Mouse (Mus musculus) forebrain, embryonic 12.5 days (tissue): ENCODE results near the gene Rab44. TPM values are rescaled to one million over a fixed set of nuclear protein-coding genes. Genes with fewer than 3 reads are reported as not detected.

Experiments used
- ATAC-seq: fragments of 200-750 bp; cut with Nextera tagmentation; 2 replicates; pipeline ENCODE4 v1.8.0; 2017; ENCODE audit warnings: moderate TSS enrichment; ENCODE audit not compliant: low FRiP score
- H3K27ac ChIP-seq: fragments of 300-500 bp; sonication (generic); 2 replicates; pipeline ENCODE4 v1.5.1; 2016; ENCODE audit warnings: mild to moderate bottlenecking
- H3K27me3 ChIP-seq: fragments of 300-500 bp; sonication (generic); 2 replicates; pipeline ENCODE4 v1.6.1; 2016; ENCODE audit warnings: mild to moderate bottlenecking
- H3K36me3 ChIP-seq: fragments of 300-500 bp; sonication (generic); replicated peaks from 2 replicates; pipeline ENCODE4 v1.6.1; 2016; ENCODE audit warnings: mild to moderate bottlenecking
- H3K4me1 ChIP-seq: fragments of 300-500 bp; sonication (generic); 2 replicates; pipeline ENCODE4 v1.6.1; 2016
- H3K4me2 ChIP-seq: fragments of 300-500 bp; sonication (generic); 2 replicates; pipeline ENCODE4 v1.6.1; 2016; ENCODE audit warnings: mild to moderate bottlenecking, moderate library complexity
- H3K4me3 ChIP-seq: fragments of 300-500 bp; sonication (generic); replicated peaks from 2 replicates; pipeline ENCODE4 v1.5.1; 2016; ENCODE audit warnings: mild to moderate bottlenecking
- H3K9ac ChIP-seq: fragments of 300-500 bp; sonication (generic); 2 replicates; pipeline ENCODE4 v1.6.1; 2016; ENCODE audit warnings: mild to moderate bottlenecking
- H3K9me3 ChIP-seq: fragments of 300-500 bp; sonication (generic); 2 replicates; pipeline ENCODE4 v1.6.1; 2016
- WGBS: fragments of 180-500 bp; shearing (Covaris S2); methylation state at CpG from one replicate; pipeline ENCODE4 v1.1.7; 2016; 5-methylcytosine and 5-hydroxymethylcytosine counted together
- polyA plus RNA-seq: library from polyadenylated mRNA; unstranded; fragments of >200 nt; fragmentation: Nextera tagmentation; extraction: Ambion mirVana; gene quantifications from 2 replicates; pipeline ENCODE4 v1.2.1, GENCODE M21; 2016

Gene Rab44
- polyA plus RNA-seq, 1 experiment from 2014 or later = 0.09 TPM

- H3K36me3 ChIP-seq = no peaks in the 10 kb centered on the region
- no peak overlapping the region for H3K4me3 ChIP-seq
- H3K27ac ChIP-seq = no peak overlapping the region
- 89% methylated on average over 6 of the region's 6 CpGs for WGBS
- H3K4me1 ChIP-seq = peaks cover 5% of the 10 kb centered on the region; the same call in 1 of the 2 replicates
- no peaks in the 10 kb centered on the region; the same call in 1 of the 2 replicates for H3K9me3 ChIP-seq
- H3K9ac ChIP-seq = no peak overlapping the region
- ATAC-seq = no peak
- H3K27me3 ChIP-seq = no peaks in the 10 kb centered on the region
- no peak overlapping the region for H3K4me2 ChIP-seq
These were observed 33.8 kb downstream of the Rab44 start for GRCm38 (mm10) chr17:29147773-29148172.

DNA sequence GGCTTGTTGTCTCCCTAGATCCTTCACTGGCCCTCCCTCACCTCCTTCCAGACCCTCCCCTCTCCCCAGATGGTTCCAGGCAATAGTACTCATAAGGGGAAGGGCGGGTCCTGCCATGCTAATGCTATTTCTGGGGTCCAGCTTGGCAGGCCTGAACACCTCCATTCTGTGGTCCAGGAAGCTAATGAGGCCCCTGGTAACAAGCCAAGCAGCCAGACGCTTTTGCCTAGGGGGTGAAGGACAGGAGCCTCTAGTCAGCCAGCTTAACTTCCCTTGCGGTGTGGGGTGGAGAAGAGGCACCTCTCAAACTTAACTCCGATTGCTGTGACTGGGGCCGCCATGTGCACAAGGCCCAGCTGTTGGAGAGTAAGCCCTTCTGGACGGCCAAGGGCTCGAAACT lies 35.8 kb downstream of the Rab44 start:
- no peak for ATAC-seq
- Histone ChIP-seq H3K27ac (no peak overlapping the region), H3K27me3 (no peaks in the 10 kb centered on the region), H3K4me3 (no peak overlapping the region), H3K36me3 (no peaks in the 10 kb centered on the region), H3K4me2 (no peak overlapping the region), H3K9me3 (no peaks in the 10 kb centered on the region; the same call in 1 of the 2 replicates), H3K4me1 (peaks cover 5% of the 10 kb centered on the region; the same call in 1 of the 2 replicates), H3K9ac (no peak overlapping the region)
- WGBS = 73% methylated on average over 7 of the region's 7 CpGs

DNA sequence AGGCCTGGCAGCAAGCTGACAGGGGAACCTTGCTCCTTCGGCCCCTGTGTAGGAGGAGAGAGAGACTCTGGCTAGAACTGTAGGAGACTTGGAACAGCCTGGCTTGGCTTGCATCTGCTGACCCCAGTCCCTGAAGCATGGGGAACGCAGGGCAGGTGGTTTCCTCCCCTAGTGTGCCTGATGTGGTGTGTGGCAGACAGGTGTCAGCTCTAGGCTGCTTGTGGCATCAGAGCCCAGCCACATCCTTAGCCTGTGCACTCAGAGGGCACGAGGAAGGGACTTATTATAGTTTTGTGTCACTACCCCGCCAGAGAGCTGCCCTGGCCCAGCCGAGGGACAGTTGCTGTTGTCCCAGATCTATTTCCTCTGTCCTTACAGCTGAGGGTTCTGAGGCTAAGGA lies 38.6 kb downstream of the Rab44 start:
- H3K4me2 ChIP-seq = no peak overlapping the region
- no peaks in the 10 kb centered on the region for H3K36me3 ChIP-seq
- no peak overlapping the region for H3K4me3 ChIP-seq
- peaks cover 21% of the 10 kb centered on the region for H3K4me1 ChIP-seq
- H3K9ac ChIP-seq = no peak overlapping the region
- no peak overlapping the region for H3K27ac ChIP-seq
- ATAC-seq = no peak
- 77% methylated on average over 5 of the region's 5 CpGs for WGBS
- H3K27me3 ChIP-seq = no peaks in the 10 kb centered on the region
- H3K9me3 ChIP-seq = no peaks in the 10 kb centered on the region

DNA sequence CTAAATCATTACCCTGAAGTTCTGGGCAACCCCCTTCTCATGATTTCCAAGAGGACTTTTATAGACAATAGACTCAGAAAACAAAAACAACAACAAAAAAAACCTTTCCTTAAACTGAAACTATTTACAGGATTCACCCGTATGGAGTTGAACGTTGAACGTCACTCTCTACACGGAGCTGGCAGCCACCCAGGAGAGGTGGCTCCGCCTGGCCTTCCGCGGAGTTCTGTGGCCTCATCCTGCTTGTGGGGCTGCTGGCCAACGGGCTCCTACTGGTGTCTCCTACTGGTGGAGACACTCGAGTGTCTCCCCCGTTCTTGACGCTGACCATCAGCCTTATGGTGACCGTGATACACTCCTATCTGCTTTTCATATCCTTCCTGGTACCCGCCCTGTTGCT lies 40.3 kb downstream of the Rab44 start:
- Histone ChIP-seq H3K36me3 (no peaks in the 10 kb centered on the region), H3K27me3 (no peaks in the 10 kb centered on the region), H3K4me1 (peaks cover 16% of the 10 kb centered on the region), H3K27ac (no peak overlapping the region), H3K4me2 (no peak overlapping the region), H3K9ac (no peak overlapping the region), H3K9me3 (no peaks in the 10 kb centered on the region), H3K4me3 (no peak overlapping the region)
- WGBS = 87% methylated on average over 13 of the region's 13 CpGs
- no peak for ATAC-seq

DNA sequence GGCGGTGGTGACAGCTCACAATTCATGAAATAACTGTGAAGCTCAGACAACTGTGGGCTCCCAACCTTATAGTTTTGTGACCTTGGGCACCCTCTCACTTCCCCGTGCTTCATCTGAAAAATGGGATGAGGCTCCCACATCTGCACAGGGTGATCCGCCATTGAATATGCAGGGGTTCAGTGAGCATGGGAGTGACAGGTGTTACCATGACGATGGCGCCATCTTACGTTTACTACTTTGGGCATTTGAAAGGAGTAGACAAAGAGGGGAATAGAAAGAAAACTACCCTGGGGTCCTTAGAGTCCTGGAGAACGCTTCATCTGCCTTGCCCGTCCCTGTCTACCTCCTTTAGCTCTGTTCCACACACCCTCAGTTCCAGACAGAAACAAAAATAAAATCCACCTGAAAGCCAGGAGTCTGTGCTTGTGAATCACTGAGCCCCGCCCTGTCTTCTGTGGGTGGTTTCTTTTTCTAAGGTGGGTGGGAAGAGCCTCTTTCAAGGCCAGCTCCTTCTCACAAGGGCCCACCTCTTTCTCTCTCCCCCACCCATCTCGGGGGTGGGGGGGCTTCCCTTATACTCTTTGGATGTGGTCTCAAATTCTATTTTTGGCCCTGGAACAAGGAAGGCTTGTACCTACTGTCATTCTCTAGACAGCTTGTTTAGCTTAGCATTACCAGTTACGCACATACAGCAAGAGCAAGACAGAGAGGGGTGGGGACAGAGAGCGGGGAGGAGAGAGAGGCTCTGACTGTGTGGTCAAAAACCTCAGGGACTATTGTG lies 41.6 kb downstream of the Rab44 start:
- 60% methylated on average over 12 of the region's 12 CpGs for WGBS
- Histone ChIP-seq H3K4me2 (no peak overlapping the region), H3K4me1 (peaks cover 16% of the 10 kb centered on the region), H3K36me3 (no peaks in the 10 kb centered on the region), H3K27ac (no peak overlapping the region), H3K4me3 (no peak overlapping the region), H3K9ac (no peak overlapping the region), H3K9me3 (no peaks in the 10 kb centered on the region), H3K27me3 (no peaks in the 10 kb centered on the region)
- no peak for ATAC-seq

DNA sequence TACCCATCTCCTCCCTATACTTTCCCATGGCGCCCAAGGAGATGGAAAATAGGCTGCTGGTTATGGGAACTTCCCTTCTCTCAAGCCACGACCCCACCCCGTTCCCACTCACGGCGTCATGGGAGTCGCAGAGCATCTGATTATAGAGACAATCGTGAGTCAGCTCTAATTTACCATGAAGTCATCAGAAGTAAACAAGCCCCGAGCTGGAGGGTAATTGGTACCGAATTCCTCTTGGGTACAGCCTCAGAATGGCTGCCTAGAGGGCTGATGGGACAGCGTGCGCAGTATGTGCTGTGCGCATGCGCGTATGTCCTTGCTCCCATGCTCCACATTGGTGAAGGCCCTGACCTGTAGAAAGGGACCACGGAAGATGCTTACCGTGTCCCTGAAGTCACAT lies 42.5 kb downstream of the Rab44 start:
- H3K27ac ChIP-seq = 0 out of 2 replicates have a peak overlapping the region, but pooled peaks have one; percentile 5
- peaks cover 16% of the 10 kb centered on the region for H3K4me1 ChIP-seq
- no peak for ATAC-seq
- H3K36me3 ChIP-seq = no peaks in the 10 kb centered on the region
- no peaks in the 10 kb centered on the region for H3K9me3 ChIP-seq
- no peak overlapping the region for H3K9ac ChIP-seq
- 85% methylated on average over 16 of the region's 16 CpGs for WGBS
- no peak overlapping the region for H3K4me2 ChIP-seq
- no peaks in the 10 kb centered on the region for H3K27me3 ChIP-seq
- H3K4me3 ChIP-seq = no peak overlapping the region

DNA sequence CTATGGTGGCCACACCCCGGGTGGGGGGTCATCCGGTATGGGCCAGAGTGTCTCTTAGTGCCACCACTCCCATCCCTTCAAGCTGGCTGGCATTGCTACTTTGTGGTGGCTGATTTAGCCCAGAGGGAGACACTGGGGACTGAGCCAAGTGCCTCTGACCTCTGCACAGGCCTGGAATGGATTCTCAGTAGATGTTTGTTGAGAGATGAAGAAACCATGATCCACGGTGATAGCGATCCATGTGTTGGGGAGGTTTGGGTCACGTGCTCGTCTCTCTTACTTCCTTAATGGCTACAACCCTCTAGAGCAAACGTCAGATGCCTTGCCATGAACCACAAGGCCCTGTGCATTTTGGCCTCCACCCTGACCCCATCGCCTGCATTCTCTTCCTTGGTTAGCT lies 42.9 kb downstream of the Rab44 start:
- 92% methylated on average over 8 of the region's 8 CpGs for WGBS
- Histone ChIP-seq H3K4me1 (peaks cover 16% of the 10 kb centered on the region), H3K27me3 (no peaks in the 10 kb centered on the region), H3K4me3 (no peak overlapping the region), H3K36me3 (no peaks in the 10 kb centered on the region), H3K9me3 (no peaks in the 10 kb centered on the region), H3K9ac (no peak overlapping the region), H3K4me2 (no peak overlapping the region), H3K27ac (no peak overlapping the region)
- no peak for ATAC-seq

- H3K9ac ChIP-seq = no peak overlapping the region
- no peaks in the 10 kb centered on the region for H3K36me3 ChIP-seq
- H3K9me3 ChIP-seq = no peaks in the 10 kb centered on the region
- H3K4me3 ChIP-seq = no peak overlapping the region
- H3K4me2 ChIP-seq = no peak overlapping the region
- no peak for ATAC-seq
- WGBS = 93% methylated on average over 15 of the region's 15 CpGs
- H3K27me3 ChIP-seq = no peaks in the 10 kb centered on the region
- H3K4me1 ChIP-seq = peaks cover 16% of the 10 kb centered on the region
- H3K27ac ChIP-seq = no peak overlapping the region
These were observed 45.0 kb downstream of the Rab44 start for GRCm38 (mm10) chr17:29158899-29159298.

DNA sequence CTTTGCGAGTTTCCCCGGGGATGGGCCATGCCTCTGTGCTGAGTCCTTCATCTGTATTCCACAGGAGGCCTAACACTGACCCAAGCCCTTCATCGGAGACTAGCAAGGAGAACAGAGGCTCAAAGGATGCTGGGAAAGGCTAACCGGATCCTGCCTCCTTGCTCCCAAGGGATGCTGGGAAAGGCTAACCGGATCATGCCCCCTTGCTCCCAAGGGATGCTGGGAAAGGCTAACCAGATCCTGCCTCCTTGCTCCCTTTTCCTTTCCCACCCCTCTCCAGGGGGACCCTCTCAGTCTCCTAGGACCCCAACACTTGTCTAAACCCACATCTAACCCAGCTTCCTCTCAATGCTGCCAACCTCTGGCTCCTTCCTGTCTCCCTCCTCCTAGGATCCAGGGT lies 45.4 kb downstream of the Rab44 start:
- H3K4me1 ChIP-seq = peaks cover 19% of the 10 kb centered on the region
- no peak overlapping the region for H3K27ac ChIP-seq
- H3K9ac ChIP-seq = no peak overlapping the region
- no peak overlapping the region for H3K4me2 ChIP-seq
- WGBS = 93% methylated on average over 5 of the region's 5 CpGs
- no peaks in the 10 kb centered on the region for H3K27me3 ChIP-seq
- no peaks in the 10 kb centered on the region for H3K36me3 ChIP-seq
- ATAC-seq = no peak
- no peak overlapping the region for H3K4me3 ChIP-seq
- no peaks in the 10 kb centered on the region for H3K9me3 ChIP-seq

DNA sequence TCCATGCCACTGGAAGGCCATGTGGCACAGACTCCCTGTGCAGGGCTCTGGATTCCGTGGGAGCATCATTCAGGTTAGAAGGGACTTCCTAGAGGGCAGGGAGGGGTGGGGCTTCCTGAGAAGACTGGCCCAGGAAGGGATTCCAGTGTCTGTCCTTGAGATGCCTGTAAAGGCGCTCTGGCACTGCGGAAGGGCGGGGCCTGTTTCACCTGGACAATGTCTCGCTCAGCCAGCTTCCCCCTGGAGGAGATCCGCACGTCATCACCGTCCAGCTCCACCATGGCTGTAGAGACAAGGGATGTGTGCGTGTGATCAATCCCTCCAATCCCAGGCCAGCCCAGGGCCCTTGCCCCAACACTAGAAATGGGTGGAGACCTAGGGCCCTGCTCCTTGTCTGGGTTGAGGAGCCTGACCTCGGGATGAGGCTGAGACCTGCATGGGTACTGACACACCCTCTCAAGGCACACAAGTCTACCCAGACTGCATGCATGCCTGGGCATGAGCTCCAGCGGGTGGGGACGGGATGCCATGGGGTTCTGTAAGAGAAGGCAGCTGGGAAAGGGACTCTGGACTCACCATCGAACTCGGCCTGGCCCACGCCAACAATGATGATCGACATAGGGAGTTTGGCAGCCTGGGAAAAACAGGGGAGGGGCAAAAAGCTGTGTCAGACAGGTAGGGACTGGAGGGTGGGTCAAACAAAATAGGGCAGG lies 46.0 kb downstream of the Rab44 start:
- H3K4me2 ChIP-seq = no peak overlapping the region
- no peak for ATAC-seq
- no peaks in the 10 kb centered on the region for H3K9me3 ChIP-seq
- H3K4me3 ChIP-seq = no peak overlapping the region
- no peak overlapping the region for H3K9ac ChIP-seq
- 85% methylated on average over 16 of the region's 16 CpGs for WGBS
- no peaks in the 10 kb centered on the region for H3K36me3 ChIP-seq
- no peaks in the 10 kb centered on the region for H3K27me3 ChIP-seq
- no peak overlapping the region for H3K27ac ChIP-seq
- H3K4me1 ChIP-seq = peaks cover 25% of the 10 kb centered on the region

- H3K4me3 ChIP-seq = no peak overlapping the region
- WGBS = 94% methylated on average over 13 of the region's 13 CpGs
- no peak for ATAC-seq
- no peaks in the 10 kb centered on the region for H3K9me3 ChIP-seq
- H3K4me2 ChIP-seq = no peak overlapping the region
- H3K27me3 ChIP-seq = no peaks in the 10 kb centered on the region
- peaks cover 21% of the 10 kb centered on the region for H3K4me1 ChIP-seq
- no peak overlapping the region for H3K9ac ChIP-seq
- H3K36me3 ChIP-seq = no peaks in the 10 kb centered on the region
- no peak overlapping the region for H3K27ac ChIP-seq
These were observed 48.4 kb downstream of the Rab44 start for GRCm38 (mm10) chr17:29162334-29162733.

DNA sequence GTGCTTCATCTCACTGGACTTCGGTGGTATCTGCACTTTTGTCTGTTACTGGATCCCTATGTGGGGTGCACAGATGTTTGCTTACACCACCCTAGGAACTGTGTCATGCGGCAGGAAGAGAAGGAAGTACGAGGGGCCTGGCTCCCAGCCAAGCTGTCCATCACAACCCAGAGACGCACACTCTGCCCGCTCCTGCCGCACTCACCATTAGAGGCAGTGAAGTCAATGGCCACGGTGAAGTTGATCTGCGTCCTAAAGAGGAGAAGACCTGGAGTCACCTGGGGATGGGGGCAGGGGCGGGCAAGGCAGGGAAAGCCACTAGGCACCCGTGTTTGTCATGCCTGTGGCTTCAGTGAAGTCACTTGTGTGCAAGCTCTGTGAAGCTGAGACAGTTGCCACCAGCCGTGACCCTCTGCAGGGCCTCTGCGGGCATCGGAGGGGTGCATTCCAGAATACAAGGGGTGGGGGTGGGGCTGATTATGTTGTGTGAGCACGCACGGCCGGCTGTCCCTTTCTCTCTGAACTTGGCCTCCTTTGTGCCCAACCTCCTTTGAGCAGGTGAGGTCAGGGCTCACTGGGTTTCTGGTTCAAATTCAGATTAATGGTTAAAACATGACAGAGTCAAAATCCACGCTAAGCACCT lies 50.6 kb downstream of the Rab44 start:
- peaks cover 21% of the 10 kb centered on the region for H3K4me1 ChIP-seq
- H3K9ac ChIP-seq = no peak overlapping the region
- no peaks in the 10 kb centered on the region for H3K9me3 ChIP-seq
- WGBS = 14% methylated on average over 17 of the region's 17 CpGs
- H3K4me2 ChIP-seq = peak overlapping the region; percentile 15
- ATAC-seq = 0 out of 2 replicates have a peak, but pooled peaks have one; percentile 41
- H3K27me3 ChIP-seq = no peaks in the 10 kb centered on the region; the same call in 1 of the 2 replicates
- no peak overlapping the region for H3K4me3 ChIP-seq
- no peaks in the 10 kb centered on the region for H3K36me3 ChIP-seq
- H3K27ac ChIP-seq = 0 out of 2 replicates have a peak overlapping the region, but pooled peaks have one; percentile 13
